Mouse (Mus musculus) neural tube, embryonic 13.5 days (tissue): Measurements from ENCODE around the gene B3gnt2. TPM values are rescaled to one million over a fixed set of nuclear protein-coding genes. Genes with fewer than 3 reads are reported as not detected.

ENCODE experiments used
- ATAC-seq: fragments of 200-750 bp; cut with Nextera tagmentation; 2 replicates; pipeline ENCODE4 v1.8.0; 2017; ENCODE audit warnings: low read depth, mild to moderate bottlenecking, moderate TSS enrichment, moderate library complexity
- H3K27ac ChIP-seq: fragments of 300-500 bp; sonication (generic); replicated peaks from 2 replicates; pipeline ENCODE4 v1.5.1; 2015; ENCODE audit warnings: moderate library complexity, mild to moderate bottlenecking, inconsistent platforms
- H3K27me3 ChIP-seq: fragments of 300-500 bp; sonication (generic); 2 replicates; pipeline ENCODE4 v1.6.1; 2015; ENCODE audit warnings: mild to moderate bottlenecking, inconsistent platforms
- H3K36me3 ChIP-seq: fragments of 300-500 bp; sonication (generic); 2 replicates; pipeline ENCODE4 v1.6.1; 2015; ENCODE audit warnings: mild to moderate bottlenecking, inconsistent platforms
- H3K4me1 ChIP-seq: fragments of 300-500 bp; sonication (generic); replicated peaks from 2 replicates; pipeline ENCODE4 v1.6.1; 2015; ENCODE audit warnings: inconsistent platforms
- H3K4me2 ChIP-seq: fragments of 300-500 bp; sonication (generic); 2 replicates; pipeline ENCODE4 v1.6.1; 2015; ENCODE audit warnings: inconsistent platforms, mild to moderate bottlenecking, moderate library complexity
- H3K4me3 ChIP-seq: fragments of 300-500 bp; sonication (generic); 2 replicates; pipeline ENCODE4 v1.5.1; 2015; ENCODE audit warnings: mild to moderate bottlenecking, inconsistent platforms
- H3K9ac ChIP-seq: fragments of 300-500 bp; sonication (generic); 2 replicates; pipeline ENCODE4 v1.6.1; 2015; ENCODE audit warnings: moderate library complexity, mild to moderate bottlenecking, inconsistent platforms
- H3K9me3 ChIP-seq: fragments of 300-500 bp; sonication (generic); 2 replicates; pipeline ENCODE4 v1.6.1; 2016; ENCODE audit warnings: inconsistent platforms
- WGBS: fragments of 180-500 bp; shearing (Covaris S2); methylation state at CpG from one replicate; pipeline ENCODE4 v1.1.7; 2015; 5-methylcytosine and 5-hydroxymethylcytosine counted together
- polyA plus RNA-seq: library from polyadenylated mRNA; unstranded; fragments of >200 nt; fragmentation: Nextera tagmentation; extraction: Ambion mirVana; gene quantifications from 2 replicates; pipeline ENCODE4 v1.2.1, GENCODE M21; 2015

The B3gnt2 gene
- polyA plus RNA-seq, 1 experiment from 2014 or later, result 2.0 TPM

GRCm38 (mm10) chr11:22778596-22778995, 82.2 kb downstream of the B3gnt2 start:
- 78% methylated on average over 3 of the region's 3 CpGs for WGBS
- ATAC-seq, result no peak
- H3K4me2 ChIP-seq, result no peak overlapping the region
- no peak overlapping the region for H3K4me3 ChIP-seq
- H3K27me3 ChIP-seq, result no peaks in the 10 kb centered on the region
- no peaks in the 10 kb centered on the region for H3K9me3 ChIP-seq
- no peaks in the 10 kb centered on the region for H3K36me3 ChIP-seq
- H3K9ac ChIP-seq, result no peak overlapping the region
- H3K27ac ChIP-seq, result no peak overlapping the region
- H3K4me1 ChIP-seq, result no peaks in the 10 kb centered on the region

GRCm38 (mm10) chr11:22777531-22777930, 83.2 kb downstream of the B3gnt2 start:
- H3K9ac ChIP-seq, result no peak overlapping the region
- ATAC-seq, result no peak
- no peaks in the 10 kb centered on the region for H3K9me3 ChIP-seq
- 87% methylated on average over 2 of the region's 2 CpGs for WGBS
- no peaks in the 10 kb centered on the region for H3K27me3 ChIP-seq
- no peak overlapping the region for H3K4me3 ChIP-seq
- no peak overlapping the region for H3K27ac ChIP-seq
- H3K36me3 ChIP-seq, result no peaks in the 10 kb centered on the region
- no peaks in the 10 kb centered on the region for H3K4me1 ChIP-seq
- H3K4me2 ChIP-seq, result no peak overlapping the region

- no peaks in the 10 kb centered on the region for H3K36me3 ChIP-seq
- 83% methylated on average over 2 of the region's 2 CpGs for WGBS
- H3K27ac ChIP-seq, result no peak overlapping the region
- H3K4me3 ChIP-seq, result no peak overlapping the region
- H3K4me2 ChIP-seq, result no peak overlapping the region
- ATAC-seq, result no peak
- no peaks in the 10 kb centered on the region for H3K9me3 ChIP-seq
- no peaks in the 10 kb centered on the region for H3K4me1 ChIP-seq
- H3K27me3 ChIP-seq, result no peaks in the 10 kb centered on the region
- H3K9ac ChIP-seq, result no peak overlapping the region
These were observed 85.9 kb downstream of the B3gnt2 start for GRCm38 (mm10) chr11:22774821-22775220.

- H3K36me3 ChIP-seq, result no peaks in the 10 kb centered on the region
- no peaks in the 10 kb centered on the region for H3K27me3 ChIP-seq
- H3K9me3 ChIP-seq, result no peaks in the 10 kb centered on the region
- ATAC-seq, result no peak
- no peak overlapping the region for H3K4me2 ChIP-seq
- WGBS, result 72% methylated on average over 2 of the region's 2 CpGs
- H3K4me1 ChIP-seq, result peaks cover 3% of the 10 kb centered on the region; the same call in 1 of the 2 replicates
- no peak overlapping the region for H3K4me3 ChIP-seq
- H3K9ac ChIP-seq, result no peak overlapping the region
- no peak overlapping the region for H3K27ac ChIP-seq
These were observed 94.5 kb downstream of the B3gnt2 start for GRCm38 (mm10) chr11:22766238-22766637.

- ATAC-seq, result no peak
- Histone ChIP-seq H3K27me3 (no peaks in the 10 kb centered on the region), H3K9me3 (no peaks in the 10 kb centered on the region), H3K4me3 (no peak overlapping the region), H3K4me1 (peaks cover 3% of the 10 kb centered on the region; the same call in 1 of the 2 replicates), H3K9ac (no peak overlapping the region), H3K36me3 (no peaks in the 10 kb centered on the region), H3K27ac (no peak overlapping the region), H3K4me2 (no peak overlapping the region)
- 78% methylated on average over 4 of the region's 4 CpGs for WGBS
These were observed 95.3 kb downstream of the B3gnt2 start for GRCm38 (mm10) chr11:22765425-22765824.

GRCm38 (mm10) chr11:22763556-22764295, 97.0 kb downstream of the B3gnt2 start:
- Histone ChIP-seq H3K9ac (no peak overlapping the region), H3K36me3 (no peaks in the 10 kb centered on the region), H3K27ac (no peak overlapping the region), H3K4me1 (peaks cover 3% of the 10 kb centered on the region; the same call in 1 of the 2 replicates), H3K4me2 (no peak overlapping the region), H3K9me3 (no peaks in the 10 kb centered on the region), H3K27me3 (no peaks in the 10 kb centered on the region), H3K4me3 (no peak overlapping the region)
- ATAC-seq, result no peak
- 72% methylated on average over 4 of the region's 4 CpGs for WGBS

GRCm38 (mm10) chr11:22763055-22763454, 97.7 kb downstream of the B3gnt2 start:
- WGBS, result 55% methylated on average over 1 of the region's 1 CpGs
- no peak overlapping the region for H3K27ac ChIP-seq
- no peak for ATAC-seq

GRCm38 (mm10) chr11:22762236-22762927, 98.4 kb downstream of the B3gnt2 start:
- H3K9ac ChIP-seq, result no peak overlapping the region
- no peaks in the 10 kb centered on the region for H3K36me3 ChIP-seq
- no peak for ATAC-seq
- 87% methylated on average over 18 of the region's 18 CpGs for WGBS
- H3K4me3 ChIP-seq, result no peak overlapping the region
- no peaks in the 10 kb centered on the region for H3K9me3 ChIP-seq
- H3K27me3 ChIP-seq, result no peaks in the 10 kb centered on the region
- no peak overlapping the region for H3K4me2 ChIP-seq
- H3K27ac ChIP-seq, result no peak overlapping the region
- peaks cover 3% of the 10 kb centered on the region; the same call in 1 of the 2 replicates for H3K4me1 ChIP-seq

More at GRCm38 (mm10) chr11:22763055-22763454, 97.7 kb downstream of the B3gnt2 start:
- H3K4me1 ChIP-seq, result peaks cover 3% of the 10 kb centered on the region; the same call in 1 of the 2 replicates
- no peak overlapping the region for H3K9ac ChIP-seq
- no peaks in the 10 kb centered on the region for H3K36me3 ChIP-seq
- H3K27me3 ChIP-seq, result no peaks in the 10 kb centered on the region
- H3K4me3 ChIP-seq, result no peak overlapping the region
- H3K4me2 ChIP-seq, result no peak overlapping the region
- no peaks in the 10 kb centered on the region for H3K9me3 ChIP-seq

- Histone ChIP-seq H3K9ac (no peak overlapping the region), H3K4me1 (peaks cover 3% of the 10 kb centered on the region; the same call in 1 of the 2 replicates), H3K36me3 (no peaks in the 10 kb centered on the region), H3K27ac (no peak overlapping the region), H3K4me2 (no peak overlapping the region), H3K9me3 (no peaks in the 10 kb centered on the region), H3K27me3 (no peaks in the 10 kb centered on the region), H3K4me3 (no peak overlapping the region)
- 85% methylated on average over 3 of the region's 4 CpGs for WGBS
- ATAC-seq, result no peak
These were observed 101.0 kb downstream of the B3gnt2 start for GRCm38 (mm10) chr11:22759783-22760182.

GRCm38 (mm10) chr11:22756168-22756980, 104.4 kb downstream of the B3gnt2 start:
- no peak overlapping the region for H3K4me2 ChIP-seq
- no peaks in the 10 kb centered on the region for H3K27me3 ChIP-seq
- 77% methylated on average over 3 of the region's 3 CpGs for WGBS
- no peaks in the 10 kb centered on the region for H3K36me3 ChIP-seq
- H3K27ac ChIP-seq, result no peak overlapping the region
- H3K4me3 ChIP-seq, result no peak overlapping the region
- H3K4me1 ChIP-seq, result no peaks in the 10 kb centered on the region
- ATAC-seq, result no peak
- no peaks in the 10 kb centered on the region for H3K9me3 ChIP-seq
- H3K9ac ChIP-seq, result no peak overlapping the region

GRCm38 (mm10) chr11:22755180-22755579, 105.6 kb downstream of the B3gnt2 start:
- 80% methylated on average over 1 of the region's 1 CpGs for WGBS
- no peak overlapping the region for H3K4me2 ChIP-seq
- no peak for ATAC-seq
- H3K27ac ChIP-seq, result no peak overlapping the region
- H3K4me3 ChIP-seq, result no peak overlapping the region
- H3K9me3 ChIP-seq, result no peaks in the 10 kb centered on the region
- no peaks in the 10 kb centered on the region for H3K36me3 ChIP-seq
- H3K4me1 ChIP-seq, result no peaks in the 10 kb centered on the region
- H3K9ac ChIP-seq, result no peak overlapping the region
- no peaks in the 10 kb centered on the region for H3K27me3 ChIP-seq

- Histone ChIP-seq H3K27me3 (no peaks in the 10 kb centered on the region), H3K9me3 (no peaks in the 10 kb centered on the region), H3K4me3 (no peak overlapping the region), H3K27ac (no peak overlapping the region), H3K9ac (no peak overlapping the region), H3K4me1 (no peaks in the 10 kb centered on the region), H3K36me3 (no peaks in the 10 kb centered on the region), H3K4me2 (no peak overlapping the region)
- WGBS, result 57% methylated on average over 5 of the region's 5 CpGs
- ATAC-seq, result no peak
These were observed 108.2 kb downstream of the B3gnt2 start for GRCm38 (mm10) chr11:22752596-22752995.
